Mouse (Mus musculus) activated CD4-positive, CD25-positive, alpha-beta regulatory T cell, adult 4 months (primary cell): ENCODE data around the gene Lrrc59. TPM values are rescaled to one million over a fixed set of nuclear protein-coding genes. Genes with fewer than 3 reads are reported as not detected.
A peak's percentile ranks its signal among the peaks of the same experiment; 100 is the strongest.
"Not testable (repeated sequence)": the region's sequence is repeated elsewhere in the genome, so short reads cannot be mapped to it uniquely, and the experiment has no call there.

ENCODE experiments used
- ATAC-seq: one replicate; pipeline ENCODE4 v1.8.0; 2017
- polyA plus RNA-seq, 2 experiments: library from polyadenylated mRNA; unstranded; fragments of 100-300 nt; shearing (Covaris generic); gene quantifications; one replicate each; pipeline ENCODE4 v1.2.1; 2017

Gene Lrrc59
- polyA plus RNA-seq, 2 experiments from 2014 or later, result 9.9 to 12.9 TPM

DNA sequence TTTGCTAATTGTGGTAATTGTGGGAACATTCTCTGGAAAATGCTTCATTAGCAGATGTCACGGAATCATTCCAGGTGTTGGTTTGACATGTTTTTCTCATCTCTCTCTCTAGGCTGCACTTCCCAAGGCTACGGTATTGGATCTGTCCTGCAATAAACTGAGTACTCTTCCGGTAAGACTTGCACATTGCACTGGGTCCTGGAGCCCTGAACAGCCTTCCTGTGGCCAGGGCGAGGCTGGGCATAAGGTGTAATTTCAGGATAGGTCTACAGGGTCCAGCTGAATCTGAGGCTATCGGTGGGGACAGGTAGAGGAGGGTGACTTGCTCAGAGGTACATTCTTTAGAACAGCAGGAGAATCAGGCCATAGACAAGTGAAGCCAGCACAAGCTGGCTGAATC lies 2.4 kb downstream of the Lrrc59 start:
- ATAC-seq, result no peak

GRCm38 (mm10) chr11:94632988-94633387 lies 3.4 kb downstream of the Lrrc59 start:
- ATAC-seq, result no peak

- no peak for ATAC-seq
Measured at GRCm38 (mm10) chr11:94634431-94634830, 4.9 kb downstream of the Lrrc59 start.

GRCm38 (mm10) chr11:94644461-94645219 lies 15.1 kb downstream of the Lrrc59 start:
- no peak for ATAC-seq

DNA sequence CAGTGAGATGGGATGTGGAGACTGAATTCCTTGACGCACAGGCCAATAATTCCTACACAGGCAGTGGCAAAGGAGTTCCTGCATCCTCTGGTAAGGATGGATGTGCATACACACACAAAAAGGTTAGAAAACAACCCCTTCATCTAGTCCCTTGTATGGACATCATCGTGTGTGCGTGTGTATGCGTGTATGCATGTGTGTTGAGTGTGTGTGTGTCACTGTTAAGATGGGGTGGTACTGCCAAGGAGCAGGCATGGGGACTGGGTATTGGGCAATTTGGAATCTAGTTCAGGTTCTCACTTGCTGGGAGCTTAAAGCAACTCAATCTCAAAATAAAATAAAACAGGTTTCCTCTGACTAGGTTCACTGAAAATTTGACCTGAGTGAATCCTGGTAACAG lies 16.9 kb downstream of the Lrrc59 start:
- no peak for ATAC-seq

DNA sequence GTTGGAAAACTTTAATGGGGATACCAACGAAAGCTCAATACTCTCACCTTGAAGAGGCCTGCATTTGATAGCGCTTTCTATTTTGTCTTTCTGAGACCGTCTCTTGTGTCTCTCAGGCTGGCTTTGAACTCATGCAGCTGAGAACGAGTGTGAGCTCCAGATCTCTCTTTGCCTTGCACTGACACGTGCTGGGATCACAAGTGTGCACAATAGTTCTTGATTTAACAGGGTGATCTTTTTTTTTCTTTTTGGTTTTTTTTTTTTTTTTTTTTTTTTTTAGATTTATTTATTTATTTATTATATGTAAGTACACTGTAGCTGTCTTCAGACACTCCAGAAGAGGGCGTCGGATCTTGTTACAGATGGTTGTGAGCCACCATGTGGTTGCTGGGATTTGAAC lies 21.7 kb downstream of the Lrrc59 start:
- ATAC-seq, result not testable (repeated sequence)

DNA sequence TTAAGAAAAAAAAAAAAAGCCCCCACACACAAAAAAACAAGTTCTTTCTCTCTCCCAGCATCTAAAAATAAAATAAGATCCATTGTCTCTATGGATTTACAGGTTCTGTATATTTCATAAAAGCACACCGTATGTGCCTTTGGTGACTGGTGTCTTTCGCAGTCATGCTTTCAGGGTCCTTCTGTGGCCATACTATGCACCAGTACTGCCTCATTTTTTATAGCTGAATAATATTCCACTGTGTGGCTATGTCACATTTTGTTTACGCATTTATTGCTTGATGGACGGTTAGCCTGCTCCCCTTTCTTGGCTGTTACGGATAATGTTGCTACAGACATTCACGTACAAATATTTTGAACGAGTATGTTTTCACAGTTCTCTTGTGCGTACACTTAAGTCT lies 23.4 kb downstream of the Lrrc59 start:
- no peak for ATAC-seq

DNA sequence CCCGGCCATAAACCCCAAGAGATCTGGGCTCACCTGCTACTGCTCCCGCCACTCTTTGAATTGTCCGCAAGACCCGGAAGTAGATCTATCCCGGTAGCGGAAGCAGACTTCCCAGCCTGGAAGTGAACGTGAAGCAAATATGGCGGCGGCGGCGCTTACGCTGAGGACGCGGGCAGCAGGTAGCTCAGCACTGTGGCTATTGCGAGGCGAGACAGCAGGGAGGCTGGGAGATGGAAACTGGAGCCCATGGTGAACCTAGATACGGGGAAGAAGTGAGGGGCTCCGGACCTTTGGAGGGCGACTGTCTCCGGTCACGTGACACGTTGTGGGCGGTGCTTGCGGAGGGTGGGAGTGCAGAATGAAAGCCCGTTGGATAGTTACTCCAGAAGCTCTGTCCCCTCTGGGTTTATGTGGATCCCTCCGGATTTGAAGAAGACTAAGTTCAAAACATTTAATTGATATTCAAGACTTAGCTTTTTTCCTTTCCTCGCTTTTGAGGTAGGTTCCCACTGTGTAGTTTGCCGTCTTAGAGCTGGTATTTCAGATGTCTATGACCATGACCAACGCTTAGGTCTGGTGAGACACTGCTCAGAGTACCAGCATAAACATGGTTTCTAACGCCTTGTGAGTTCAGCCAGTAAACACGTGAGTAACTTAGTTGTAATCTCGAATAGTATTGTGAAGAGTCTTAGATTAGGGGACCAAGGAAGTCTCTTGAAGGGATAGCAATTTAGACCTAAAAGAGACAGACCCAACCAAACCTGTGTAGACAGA lies 24.3 kb downstream of the Lrrc59 start, which contains the start of the genes Mrpl27 and Eme1:
Gene Mrpl27 (plus strand): TSS at position 105 of the 774 bp plus-strand sequence.
Gene Eme1 (minus strand): TSS at position 302 of the 774 bp plus-strand sequence.
- ATAC-seq, result peak; percentile 87

DNA sequence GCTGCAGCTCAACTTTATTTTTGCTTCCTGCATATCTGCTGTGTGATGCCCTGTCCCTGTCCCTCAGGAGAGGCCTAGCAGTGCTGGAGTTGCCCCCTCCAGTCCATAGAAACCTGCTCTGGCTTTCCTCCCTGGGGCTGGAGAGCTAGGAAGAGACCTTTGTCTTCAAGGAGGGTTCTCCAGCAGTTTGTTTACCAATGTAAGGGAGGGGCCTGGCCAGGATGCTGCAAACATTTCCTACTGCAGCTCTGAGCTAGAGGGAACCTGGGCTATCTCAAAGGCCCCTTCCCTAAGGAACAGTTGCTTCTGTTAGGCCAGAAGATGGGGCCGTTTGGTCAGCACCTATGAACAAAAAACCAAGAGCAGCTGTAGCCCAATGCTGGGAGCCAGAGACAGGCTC lies 31.8 kb downstream of the Lrrc59 start:
- no peak for ATAC-seq

DNA sequence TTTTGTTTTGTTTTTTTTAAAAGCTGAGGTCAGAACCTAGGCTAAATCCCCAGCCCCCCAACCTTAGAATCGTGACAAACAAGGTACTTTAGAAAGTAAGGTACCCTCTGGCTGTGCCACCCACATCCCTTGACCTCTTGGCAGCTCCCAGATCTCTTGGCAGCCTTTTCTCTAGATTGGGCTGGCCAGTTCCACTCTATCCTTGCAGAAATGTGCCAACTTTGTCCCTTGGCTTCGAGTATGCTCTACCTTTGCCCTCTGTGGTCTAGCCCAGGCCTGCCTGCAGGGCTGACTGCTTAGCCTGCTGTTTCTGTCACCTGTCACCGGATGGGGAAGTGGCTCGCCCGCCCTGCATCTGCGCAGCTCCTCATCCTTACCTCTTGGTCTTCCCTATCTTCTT lies 35.7 kb downstream of the Lrrc59 start:
- no peak for ATAC-seq

DNA sequence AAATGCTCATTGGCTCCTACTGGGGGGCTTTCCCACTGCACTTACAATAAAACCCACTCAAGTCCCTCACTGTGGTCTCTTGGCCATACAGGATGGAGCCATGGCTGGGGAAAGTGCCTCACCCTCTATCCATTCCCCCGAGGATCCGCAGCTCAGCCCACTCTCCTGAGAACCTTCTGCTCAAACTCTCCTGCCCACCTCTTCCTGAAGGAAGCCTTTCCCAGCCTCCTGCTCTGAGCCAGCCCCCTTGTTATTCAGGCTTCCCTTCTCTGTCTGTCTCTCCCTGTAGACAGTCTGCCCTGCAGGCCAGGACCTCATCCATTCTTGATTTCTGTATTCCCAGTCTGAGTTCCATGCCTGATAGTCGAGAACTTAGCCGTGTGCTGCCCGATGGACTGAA lies 45.4 kb downstream of the Lrrc59 start:
- ATAC-seq, result no peak

GRCm38 (mm10) chr11:94675446-94675845 lies 45.9 kb downstream of the Lrrc59 start:
- no peak for ATAC-seq

DNA sequence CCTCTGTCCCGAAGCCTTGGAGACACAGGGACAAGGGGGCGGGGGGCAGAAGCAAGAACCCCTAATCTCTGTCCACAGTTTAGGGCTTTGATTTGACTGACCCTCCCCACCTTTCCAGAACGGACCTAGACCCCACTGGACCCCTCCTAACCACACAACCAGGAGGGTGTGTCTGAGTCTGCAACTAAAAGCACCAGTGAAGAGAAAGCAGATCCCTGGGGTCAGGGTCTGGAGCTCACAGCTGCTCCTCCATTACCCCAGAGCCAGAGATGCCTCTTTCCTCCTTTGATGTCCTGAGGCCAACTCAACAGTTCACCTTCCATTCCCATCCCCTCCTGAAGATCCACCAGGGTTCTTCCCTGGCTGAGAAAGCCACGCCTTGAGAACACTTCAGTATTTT lies 46.7 kb downstream of the Lrrc59 start:
- no peak for ATAC-seq

- ATAC-seq, result peak; percentile 93
Measured at GRCm38 (mm10) chr11:94676754-94677606, 47.4 kb downstream of the Lrrc59 start, which contains the start of gene Xylt2. TSS of gene Xylt2 (minus strand) at chr11:94677515.

- ATAC-seq, result no peak
Measured at GRCm38 (mm10) chr11:94677607-94678145, 48.1 kb downstream of the Lrrc59 start.

- ATAC-seq, result no peak
Measured at GRCm38 (mm10) chr11:94680639-94681038, 51.1 kb downstream of the Lrrc59 start.

DNA sequence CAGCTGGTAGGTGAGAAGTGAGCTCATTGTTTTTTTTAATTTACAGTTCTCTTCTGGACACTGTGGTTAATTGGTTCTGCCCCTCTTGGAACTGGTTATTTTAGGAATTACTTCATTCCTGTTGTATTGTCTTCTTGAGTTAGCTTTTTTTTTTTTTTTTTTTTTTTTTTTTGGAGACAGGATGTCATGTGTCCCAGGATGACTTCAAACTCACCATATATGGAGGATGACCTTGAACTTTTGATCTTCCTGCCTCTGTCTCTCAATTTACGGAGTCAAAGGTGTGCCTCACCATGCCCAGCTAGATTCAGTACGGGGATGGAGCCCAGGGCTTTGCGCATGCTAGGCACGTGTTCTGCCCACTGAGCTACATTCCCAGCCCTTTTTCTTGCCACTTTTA lies 52.1 kb downstream of the Lrrc59 start:
- ATAC-seq, result no peak

DNA sequence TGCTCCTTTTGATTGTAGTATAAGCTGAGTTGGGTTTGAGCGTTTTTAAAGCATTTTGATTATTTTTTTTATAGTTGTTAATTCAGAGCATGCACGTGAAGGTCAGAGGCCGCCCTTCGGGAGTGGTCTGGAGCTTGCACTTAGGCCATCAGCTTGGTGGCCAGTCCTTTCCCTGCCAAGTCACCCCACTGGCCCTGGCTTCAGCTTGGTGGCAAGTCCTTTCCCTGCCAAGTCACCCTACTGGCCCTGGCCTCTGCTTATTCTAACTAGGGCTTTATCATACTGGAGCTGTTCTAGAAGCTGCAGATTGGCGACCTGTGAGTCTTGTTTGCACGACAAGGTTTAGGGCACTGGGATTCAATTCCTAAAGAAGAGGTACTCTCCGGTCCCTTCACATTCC lies 52.9 kb downstream of the Lrrc59 start:
- no peak for ATAC-seq

DNA sequence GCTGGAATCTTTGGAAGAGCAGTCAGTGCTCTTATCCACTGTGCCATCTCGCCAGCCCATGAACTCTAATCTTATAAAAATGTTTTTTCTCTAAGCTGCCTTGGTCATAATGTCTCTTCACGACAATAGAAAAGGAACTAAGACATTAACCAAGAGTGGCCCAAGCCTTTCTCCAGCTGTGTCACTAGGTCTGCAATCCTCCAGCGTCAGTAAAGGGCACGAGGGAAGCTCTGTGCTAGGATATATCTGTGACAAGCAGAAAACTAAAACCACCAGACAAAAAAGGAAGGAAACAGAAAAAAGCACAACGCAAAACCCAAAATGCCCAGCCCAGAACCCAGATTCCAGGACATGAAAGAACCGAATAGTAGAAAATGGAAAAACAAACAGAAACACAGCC lies 57.6 kb downstream of the Lrrc59 start:
- no peak for ATAC-seq

- not testable (repeated sequence) for ATAC-seq
Measured at GRCm38 (mm10) chr11:94692502-94692901, 62.9 kb downstream of the Lrrc59 start.
